Mouse (Mus musculus) intestine, embryonic 14.5 days (tissue): Measurements from ENCODE around the gene Ehmt2. TPM values are rescaled to one million over a fixed set of nuclear protein-coding genes. Genes with fewer than 3 reads are reported as not detected.

Experiments used
- ATAC-seq: fragments of 200-750 bp; cut with Nextera tagmentation; replicated peaks from 2 replicates; pipeline ENCODE4 v1.8.0; 2017; ENCODE audit warnings: low read depth, moderate number of reproducible peaks, moderate TSS enrichment, moderate library complexity; ENCODE audit not compliant: low FRiP score, low TSS enrichment
- DNase-seq: peaks from one replicate; pipeline ENCODE4 v3.0.0-alpha.2; 2018; ENCODE audit warnings: low spot score
- H3K27ac ChIP-seq: fragments of 300-500 bp; sonication (generic); 2 replicates; pipeline ENCODE4 v1.5.1; 2014; ENCODE audit warnings: low read depth, mild to moderate bottlenecking, control low read depth
- H3K27me3 ChIP-seq: fragments of 300-500 bp; sonication (generic); replicated peaks from 2 replicates; pipeline ENCODE4 v1.6.1; 2014; ENCODE audit warnings: low read length, control low read depth; ENCODE audit not compliant: control insufficient read depth, insufficient read depth
- H3K36me3 ChIP-seq: fragments of 300-500 bp; sonication (generic); 2 replicates; pipeline ENCODE4 v1.6.1; 2014; ENCODE audit warnings: low read length, control low read depth; ENCODE audit not compliant: control insufficient read depth, insufficient read depth
- H3K4me1 ChIP-seq: fragments of 300-500 bp; sonication (generic); replicated peaks from 2 replicates; pipeline ENCODE4 v1.6.1; 2014; ENCODE audit warnings: low read length, control low read depth, mixed read lengths; ENCODE audit not compliant: control insufficient read depth, insufficient read depth
- H3K4me2 ChIP-seq: fragments of 300-500 bp; sonication (generic); 2 replicates; pipeline ENCODE4 v1.6.1; 2014; ENCODE audit warnings: low read length
- H3K4me3 ChIP-seq: fragments of 300-500 bp; sonication (generic); 2 replicates; pipeline ENCODE4 v1.5.1; 2014; ENCODE audit warnings: low read depth, low read length, control low read depth, mixed read lengths
- H3K9ac ChIP-seq: fragments of 300-500 bp; sonication (generic); 2 replicates; pipeline ENCODE4 v1.6.1; 2014; ENCODE audit warnings: mild to moderate bottlenecking, low read length
- H3K9me3 ChIP-seq: fragments of 300-500 bp; sonication (generic); 2 replicates; pipeline ENCODE4 v1.6.1; 2016; ENCODE audit warnings: low read length, control low read depth; ENCODE audit not compliant: control insufficient read depth
- WGBS: fragments of 180-500 bp; shearing (Covaris S2); extraction: QIAGEN DNeasy Blood & Tissue Kit; methylation state at CpG from one replicate; pipeline ENCODE4 v1.1.7; 2014; 5-methylcytosine and 5-hydroxymethylcytosine counted together
- polyA plus RNA-seq: library from polyadenylated mRNA; unstranded; fragments of >200 nt; fragmentation: Nextera tagmentation; extraction: Ambion mirVana; gene quantifications from 2 replicates; pipeline ENCODE4 v1.2.1, GENCODE M21; 2014

Gene Ehmt2
- polyA plus RNA-seq, 1 experiment from 2014 or later, result 73.4 TPM

DNA sequence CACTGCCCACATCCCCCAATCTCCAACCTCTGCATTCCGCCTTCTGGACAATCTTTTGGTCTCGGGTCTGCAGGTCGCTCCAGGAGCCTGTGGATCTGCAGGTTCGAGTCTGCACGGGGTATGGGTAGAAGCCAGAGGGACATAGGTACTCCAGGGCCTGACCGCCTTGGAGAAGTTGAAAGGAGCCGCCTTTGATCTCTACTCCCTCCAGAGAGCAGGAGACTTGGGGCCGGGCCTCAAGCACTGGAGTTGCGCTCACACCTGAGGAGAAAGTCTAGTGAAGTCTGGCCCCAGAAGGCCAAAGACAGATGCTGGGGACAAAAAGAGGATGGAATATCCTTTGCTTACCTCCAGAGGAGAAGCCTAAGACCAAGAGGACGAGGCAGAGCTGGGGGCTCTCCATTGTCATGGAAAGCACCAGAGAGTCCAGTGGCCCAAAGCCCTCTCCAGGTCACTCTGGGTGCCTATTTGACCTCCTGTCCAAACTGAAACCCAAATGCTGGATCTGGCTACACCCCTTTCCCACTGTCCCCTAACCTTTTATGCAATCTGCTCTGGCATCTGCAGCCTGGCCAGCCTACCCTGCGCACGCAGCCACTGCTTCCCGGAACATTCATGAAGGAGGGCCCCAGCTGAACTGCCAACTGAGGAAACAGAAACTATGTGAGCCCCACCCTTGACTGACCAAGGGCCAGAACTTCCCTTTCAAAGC is 36.4 kb upstream of the Ehmt2 start:
- WGBS, result 58% methylated on average over 13 of the region's 13 CpGs
- peak; percentile 50 for ATAC-seq
- Histone ChIP-seq H3K27me3 (no peaks in the 10 kb centered on the region), H3K4me1 (peaks cover 5% of the 10 kb centered on the region; the same call in 1 of the 2 replicates), H3K4me3 (no peak overlapping the region), H3K36me3 (peaks cover 13% of the 10 kb centered on the region; the same call in 1 of the 2 replicates), H3K9ac (no peak overlapping the region), H3K27ac (peak overlapping the region; percentile 47; the same call in 1 of the 2 replicates), H3K4me2 (peak overlapping the region; percentile 32), H3K9me3 (no peaks in the 10 kb centered on the region)
- DNase-seq, result peak; percentile 63

DNA sequence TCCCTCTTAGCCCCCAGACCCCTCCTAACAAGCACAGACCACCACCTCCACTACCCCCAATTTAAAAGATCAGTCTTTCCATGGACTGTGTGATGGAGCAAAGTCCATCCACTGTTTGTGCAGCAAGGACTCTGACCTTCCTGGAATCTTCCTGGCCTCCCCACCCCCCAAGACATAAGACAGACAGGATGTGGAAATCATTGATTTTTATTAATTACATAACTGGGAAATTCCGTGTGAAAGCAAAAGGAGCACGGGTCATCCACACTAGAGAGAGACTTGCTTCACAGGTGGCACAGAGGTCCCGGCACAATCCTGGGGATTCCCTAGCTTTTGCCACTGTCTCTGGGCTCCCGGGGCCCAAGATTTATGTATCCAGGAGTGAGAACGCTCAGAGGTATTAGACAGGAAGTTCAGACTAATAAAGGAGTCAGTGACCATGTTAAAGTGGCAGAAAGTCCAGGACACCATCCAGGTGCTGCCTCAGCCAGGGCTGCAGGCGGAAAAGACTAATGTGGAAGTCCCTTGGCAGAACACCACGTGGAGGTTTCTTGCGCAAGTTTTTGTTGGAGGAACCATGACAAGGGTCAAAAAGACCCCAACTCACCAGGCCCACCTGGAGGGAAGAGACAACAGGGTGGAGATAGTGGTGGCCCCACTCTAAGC is 35.7 kb upstream of the Ehmt2 start, which contains the start of gene Cfb:
Gene Cfb, minus strand, starts transcription at position 103 of the 666 bp plus-strand sequence.
- Histone ChIP-seq H3K27me3 (no peaks in the 10 kb centered on the region), H3K36me3 (0 out of 2 replicates have a peak, but pooled peaks cover 6% of the 10 kb centered on the region), H3K4me1 (peaks cover 5% of the 10 kb centered on the region; the same call in 1 of the 2 replicates), H3K4me3 (no peak within 1 kb of the TSS), H3K9ac (no peak within 1 kb of the TSS), H3K27ac (peak within 1 kb of the TSS; percentile 47; the same call in 1 of the 2 replicates), H3K4me2 (peak within 1 kb of the TSS; percentile 32), H3K9me3 (no peaks in the 10 kb centered on the region)
- DNase-seq (no peak), ATAC-seq (peak; percentile 29)
- 45% methylated on average over 8 of the region's 8 CpGs for WGBS

DNA sequence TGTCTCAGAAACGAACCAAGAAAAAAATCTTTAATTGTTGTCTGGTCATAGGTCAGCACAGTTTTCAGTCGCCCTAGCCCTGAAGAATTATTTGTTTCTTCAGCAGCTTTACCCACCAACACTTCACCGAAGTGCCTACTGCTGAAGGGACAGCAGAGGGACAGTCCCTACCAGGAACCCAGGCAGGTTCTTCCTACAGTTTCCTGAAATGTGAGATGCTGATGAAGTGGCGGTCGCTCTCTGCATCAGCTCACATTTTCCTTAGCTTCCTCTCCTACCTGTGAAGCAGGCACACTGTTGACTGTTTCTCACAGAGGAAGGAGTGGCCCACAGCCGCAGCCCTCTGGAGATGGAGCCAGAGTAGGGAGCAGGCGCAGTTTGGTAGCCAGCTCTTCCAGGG is 32.3 kb upstream of the Ehmt2 start:
- H3K36me3 ChIP-seq, result no peaks in the 10 kb centered on the region
- H3K9ac ChIP-seq, result no peak overlapping the region
- H3K4me3 ChIP-seq, result no peak overlapping the region
- WGBS, result 55% methylated on average over 7 of the region's 7 CpGs
- peaks cover 5% of the 10 kb centered on the region; the same call in 1 of the 2 replicates for H3K4me1 ChIP-seq
- H3K4me2 ChIP-seq, result no peak overlapping the region
- H3K9me3 ChIP-seq, result no peaks in the 10 kb centered on the region
- no peak overlapping the region for H3K27ac ChIP-seq
- H3K27me3 ChIP-seq, result no peaks in the 10 kb centered on the region
- DNase-seq (no peak), ATAC-seq (no peak)

- Histone ChIP-seq H3K4me3 (no peak overlapping the region), H3K9me3 (no peaks in the 10 kb centered on the region), H3K9ac (no peak overlapping the region), H3K4me1 (no peaks in the 10 kb centered on the region), H3K4me2 (no peak overlapping the region), H3K27me3 (no peaks in the 10 kb centered on the region), H3K27ac (no peak overlapping the region), H3K36me3 (no peaks in the 10 kb centered on the region)
- 85% methylated on average over 6 of the region's 6 CpGs for WGBS
- no peak for ATAC-seq
- no peak for DNase-seq
Measured at GRCm38 (mm10) chr17:34874321-34874720, 23.9 kb upstream of the Ehmt2 start.

GRCm38 (mm10) chr17:34879336-34879879 is 18.9 kb upstream of the Ehmt2 start, which contains the start of gene Zbtb12:
Gene Zbtb12 (plus strand): TSS chr17:34879483.
- Histone ChIP-seq H3K4me1 (no peaks in the 10 kb centered on the region), H3K4me3 (no peak within 1 kb of the TSS), H3K27ac (no peak within 1 kb of the TSS), H3K27me3 (no peaks in the 10 kb centered on the region), H3K4me2 (no peak within 1 kb of the TSS), H3K36me3 (no peaks in the 10 kb centered on the region), H3K9me3 (no peaks in the 10 kb centered on the region), H3K9ac (no peak within 1 kb of the TSS)
- DNase-seq, result no peak
- ATAC-seq, result no peak
- 57% methylated on average over 11 of the region's 11 CpGs for WGBS

- no peaks in the 10 kb centered on the region for H3K27me3 ChIP-seq
- ATAC-seq, result no peak; the same call in 1 of the 2 replicates
- H3K4me2 ChIP-seq, result no peak overlapping the region
- no peak for DNase-seq
- H3K4me3 ChIP-seq, result no peak overlapping the region
- no peak overlapping the region for H3K27ac ChIP-seq
- no peaks in the 10 kb centered on the region for H3K36me3 ChIP-seq
- no peak overlapping the region for H3K9ac ChIP-seq
- H3K4me1 ChIP-seq, result no peaks in the 10 kb centered on the region
- no peaks in the 10 kb centered on the region for H3K9me3 ChIP-seq
Measured at GRCm38 (mm10) chr17:34881166-34881565, 17.1 kb upstream of the Ehmt2 start.

DNA sequence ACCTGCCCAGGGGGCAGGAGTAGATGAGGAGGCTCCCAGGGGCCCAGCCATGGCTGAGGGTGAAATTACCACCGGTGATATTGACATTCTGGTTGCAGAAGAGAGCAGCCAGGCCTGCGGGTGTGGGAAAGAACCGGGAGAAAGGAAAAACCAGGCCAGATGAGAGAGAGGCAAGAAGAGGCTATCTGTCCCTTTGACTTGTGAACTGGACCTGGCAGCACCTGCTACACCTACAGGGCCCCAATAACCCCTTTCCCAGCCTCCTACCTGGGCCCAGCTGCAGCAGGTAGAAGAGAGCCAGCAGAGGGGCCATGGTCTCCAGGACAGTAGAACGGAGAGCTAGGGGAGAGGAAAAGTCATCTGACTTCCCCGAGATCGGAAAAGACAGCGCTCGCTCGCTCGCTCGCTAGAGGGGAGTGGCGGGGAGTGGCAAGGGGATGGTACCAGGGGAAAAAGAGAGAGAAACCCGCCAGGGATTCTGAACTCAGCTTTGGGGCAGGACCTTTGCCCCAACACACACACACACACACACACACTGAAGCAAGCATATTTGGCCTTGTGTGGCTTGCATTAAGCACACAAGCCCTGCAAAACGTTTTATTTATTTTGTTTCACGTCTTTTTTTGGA is 16.5 kb upstream of the Ehmt2 start, which contains the start of gene Gm20547:
Gene Gm20547, minus strand, starts transcription at position 360 of the 628 bp plus-strand sequence.
- Histone ChIP-seq H3K4me2 (peak within 1 kb of the TSS; percentile 32), H3K4me1 (no peaks in the 10 kb centered on the region), H3K9me3 (no peaks in the 10 kb centered on the region), H3K27ac (no peak within 1 kb of the TSS), H3K9ac (0 out of 2 replicates have a peak within 1 kb of the TSS, but pooled peaks have one; percentile 16), H3K4me3 (0 out of 2 replicates have a peak within 1 kb of the TSS, but pooled peaks have one; percentile 10), H3K36me3 (no peaks in the 10 kb centered on the region), H3K27me3 (no peaks in the 10 kb centered on the region)
- DNase-seq, result peak; percentile 69
- ATAC-seq, result no peak
- WGBS, result 8% methylated on average over 15 of the region's 15 CpGs

GRCm38 (mm10) chr17:34883332-34883731 is 14.9 kb upstream of the Ehmt2 start:
- H3K27ac ChIP-seq, result no peak overlapping the region
- no peak for DNase-seq
- H3K4me2 ChIP-seq, result no peak overlapping the region
- H3K9me3 ChIP-seq, result no peaks in the 10 kb centered on the region
- no peaks in the 10 kb centered on the region for H3K27me3 ChIP-seq
- ATAC-seq, result no peak
- no peaks in the 10 kb centered on the region for H3K4me1 ChIP-seq
- no peak overlapping the region for H3K9ac ChIP-seq
- H3K4me3 ChIP-seq, result no peak overlapping the region
- no peaks in the 10 kb centered on the region for H3K36me3 ChIP-seq
- 78% methylated on average over 3 of the region's 3 CpGs for WGBS
